Mouse (Mus musculus) gastrocnemius, adult 18-20 months (tissue): ENCODE measurements around the gene Pdlim1. TPM values are rescaled to one million over a fixed set of nuclear protein-coding genes. Genes with fewer than 3 reads are reported as not detected.

Source experiments
- DNase-seq: peaks from one replicate; pipeline ENCODE4 v3.0.0; 2021; ENCODE audit warnings: low spot score
- long read RNA-seq, 2 experiments: library from polyadenylated mRNA; stranded (forward); transcript quantifications; one replicate each; pipeline ENCODE4 v2.0.0; 2021
- total RNA-seq, 2 experiments: library from RNA; stranded (reverse); gene quantifications; 2 replicates each; pipeline ENCODE4 v1.2.3; 2021

The Pdlim1 gene
- 100 to 1,000 TPM; 101 to 168 TPM for total RNA-seq
- long read RNA-seq, experiment 1, transcript Pdlim1-201 (7 exons, 2,571 nt) = major isoform, 13 of 15 reads
- long read RNA-seq, experiment 1, partial matches to known transcripts = 0 of 15 reads
- long read RNA-seq, experiment 1, other reads (novel, unspliced or antisense) = 2 of 15 reads
- long read RNA-seq, experiment 2, transcript Pdlim1-201 (7 exons, 2,571 nt) = major isoform, 14 of 18 reads
- long read RNA-seq, experiment 2, partial matches to known transcripts = 0 of 18 reads
- long read RNA-seq, experiment 2, other reads (novel, unspliced or antisense) = 4 of 18 reads

GRCm38 (mm10) chr19:40271308-40271892, at the start of gene Pdlim1:
Gene Pdlim1 (minus strand): TSS chr19:40271842.
- DNase-seq = peak; percentile 72

- no peak for DNase-seq
These were observed 47.6 kb upstream of the Pdlim1 start for GRCm38 (mm10) chr19:40319199-40319598.

- DNase-seq = no peak
These were observed 46.9 kb upstream of the Pdlim1 start for GRCm38 (mm10) chr19:40318511-40318910.

- no peak for DNase-seq
These were observed 45.4 kb upstream of the Pdlim1 start for GRCm38 (mm10) chr19:40317001-40317400.

- no peak for DNase-seq
These were observed 42.6 kb upstream of the Pdlim1 start for GRCm38 (mm10) chr19:40314252-40314651.

GRCm38 (mm10) chr19:40311631-40312030, 40.0 kb upstream of the Pdlim1 start:
- no peak for DNase-seq

GRCm38 (mm10) chr19:40310410-40311130, 38.9 kb upstream of the Pdlim1 start:
- DNase-seq = no peak

- no peak for DNase-seq
These were observed 38.3 kb upstream of the Pdlim1 start for GRCm38 (mm10) chr19:40309911-40310310.

GRCm38 (mm10) chr19:40307550-40307949, 35.9 kb upstream of the Pdlim1 start:
- DNase-seq = peak; percentile 44

GRCm38 (mm10) chr19:40306631-40307030, 35.0 kb upstream of the Pdlim1 start:
- no peak for DNase-seq

GRCm38 (mm10) chr19:40305456-40305855, 33.8 kb upstream of the Pdlim1 start:
- DNase-seq = no peak

GRCm38 (mm10) chr19:40302916-40303315, 31.3 kb upstream of the Pdlim1 start:
- peak; percentile 66 for DNase-seq

- DNase-seq = no peak
These were observed 30.8 kb upstream of the Pdlim1 start for GRCm38 (mm10) chr19:40302477-40302876.

GRCm38 (mm10) chr19:40299983-40300759, 28.5 kb upstream of the Pdlim1 start:
- DNase-seq = no peak

- no peak for DNase-seq
These were observed 27.5 kb upstream of the Pdlim1 start for GRCm38 (mm10) chr19:40299182-40299581.

- DNase-seq = no peak
These were observed 26.9 kb upstream of the Pdlim1 start for GRCm38 (mm10) chr19:40298574-40298973.

- DNase-seq = no peak
These were observed 26.1 kb upstream of the Pdlim1 start for GRCm38 (mm10) chr19:40297798-40298144.

GRCm38 (mm10) chr19:40297078-40297797, 25.6 kb upstream of the Pdlim1 start:
- DNase-seq = no peak

GRCm38 (mm10) chr19:40294231-40294630, 22.6 kb upstream of the Pdlim1 start:
- no peak for DNase-seq

- no peak for DNase-seq
These were observed 22.1 kb upstream of the Pdlim1 start for GRCm38 (mm10) chr19:40293791-40294190.

- DNase-seq = no peak
These were observed 18.6 kb upstream of the Pdlim1 start for GRCm38 (mm10) chr19:40290099-40290724.
